Comparison of ENCODE assay signal across 27 mouse cellular contexts in the genomic region with DNA sequence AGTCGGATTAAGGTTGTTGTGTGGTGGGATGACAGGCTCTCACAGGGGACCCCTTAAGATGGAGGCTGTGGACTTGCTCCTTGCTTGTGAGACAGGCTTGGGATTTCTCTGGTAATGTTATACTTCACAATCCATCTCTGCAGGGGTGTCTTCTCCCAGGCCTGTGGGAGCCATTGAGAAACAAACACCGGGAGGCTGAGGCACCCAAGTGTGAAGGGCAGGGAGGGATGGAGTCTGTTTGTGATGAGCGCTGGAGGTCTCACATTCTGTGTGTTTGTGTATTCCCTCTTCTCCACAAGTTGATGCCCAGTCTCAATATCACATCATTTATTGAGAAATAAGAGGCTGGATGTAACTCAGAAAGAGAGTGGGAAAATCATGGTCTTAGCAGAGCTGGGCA.
"Had no signal": no experiment of that assay in that cellular context is flagged by ENCODE, and none has a peak within 500 bp of the region (broad histone marks: within the 10 kb centered on the region; RNA-seq: fewer than 3 reads in every experiment).

No protein-coding gene starts in this region.

- DNase-seq: cerebellum, adult 2 months; cerebellum, adult 8-10 months; cerebellum, adult 9-10 months; cerebellum, adult 9-11 months; cerebellum, postnatal 10 days; cerebellum, postnatal 14 days; cerebellum, postnatal 25 days; cerebellum, postnatal 36 days; embryo, embryonic 11 days; forebrain, postnatal 0 days; gastrocnemius, adult 2 months; gastrocnemius, postnatal 10 days; gastrocnemius, postnatal 14 days; gastrocnemius, postnatal 25 days; gastrocnemius, postnatal 36 days; heart, adult 18-20 months had no signal

- H3K4me3 ChIP-seq: embryonic facial prominence, embryonic 10.5 days; embryonic facial prominence, embryonic 12.5 days; embryonic facial prominence, embryonic 13.5 days; embryonic facial prominence, embryonic 15.5 days; erythroblast, embryonic 14.5 days; forebrain, embryonic 10.5 days; forebrain, embryonic 12.5 days; forebrain, embryonic 13.5 days; forebrain, embryonic 15.5 days; gastrocnemius, adult 2 months had no signal

- ATAC-seq: forebrain, embryonic 13.5 days; forebrain, embryonic 14.5 days; forebrain, embryonic 15.5 days; forebrain, embryonic 16.5 days; forebrain, postnatal 0 days had no signal

- H3K4me2 ChIP-seq: embryonic facial prominence, embryonic 12.5 days; embryonic facial prominence, embryonic 13.5 days; embryonic facial prominence, embryonic 15.5 days; forebrain, embryonic 12.5 days; forebrain, embryonic 13.5 days; forebrain, embryonic 15.5 days had no signal

- H3K4me1 ChIP-seq: embryonic facial prominence, embryonic 10.5 days; embryonic facial prominence, embryonic 12.5 days; embryonic facial prominence, embryonic 13.5 days; embryonic facial prominence, embryonic 15.5 days; forebrain, embryonic 10.5 days; forebrain, embryonic 12.5 days; forebrain, embryonic 13.5 days; forebrain, embryonic 15.5 days had no signal

- H3K27me3 ChIP-seq: embryonic facial prominence, embryonic 12.5 days; embryonic facial prominence, embryonic 13.5 days; embryonic facial prominence, embryonic 15.5 days; forebrain, embryonic 12.5 days; forebrain, embryonic 13.5 days; forebrain, embryonic 15.5 days had no signal

- H3K36me3 ChIP-seq: embryonic facial prominence, embryonic 10.5 days; embryonic facial prominence, embryonic 12.5 days; embryonic facial prominence, embryonic 13.5 days; embryonic facial prominence, embryonic 15.5 days; forebrain, embryonic 10.5 days; forebrain, embryonic 12.5 days; forebrain, embryonic 15.5 days had no signal

- H3K27ac ChIP-seq: embryonic facial prominence, embryonic 10.5 days; embryonic facial prominence, embryonic 12.5 days; embryonic facial prominence, embryonic 13.5 days; embryonic facial prominence, embryonic 15.5 days; forebrain, embryonic 10.5 days; forebrain, embryonic 12.5 days; forebrain, embryonic 13.5 days; forebrain, embryonic 15.5 days; gastrocnemius, adult 2 months had no signal

- H3K9ac ChIP-seq: embryonic facial prominence, embryonic 12.5 days; embryonic facial prominence, embryonic 13.5 days; embryonic facial prominence, embryonic 15.5 days; forebrain, embryonic 12.5 days; forebrain, embryonic 13.5 days; forebrain, embryonic 15.5 days; forebrain, postnatal 0 days had no signal

- H3K9me3 ChIP-seq: embryonic facial prominence, embryonic 12.5 days; embryonic facial prominence, embryonic 13.5 days; embryonic facial prominence, embryonic 15.5 days; forebrain, embryonic 10.5 days; forebrain, embryonic 13.5 days; forebrain, embryonic 15.5 days had no signal
